Mouse (Mus musculus) activated CD4-positive, CD25-positive, alpha-beta regulatory T cell, adult 4 months (primary cell): ENCODE results near the gene Tbc1d9. TPM values are rescaled to one million over a fixed set of nuclear protein-coding genes. Genes with fewer than 3 reads are reported as not detected.

ENCODE experiments used
- ATAC-seq: one replicate; pipeline ENCODE4 v1.8.0; 2017
- polyA plus RNA-seq, 2 experiments: library from polyadenylated mRNA; unstranded; fragments of 100-300 nt; shearing (Covaris generic); gene quantifications; one replicate each; pipeline ENCODE4 v1.2.1; 2017

Tbc1d9 gene
- polyA plus RNA-seq, 2 experiments from 2014 or later: 0.23 TPM; not detected in 1

DNA sequence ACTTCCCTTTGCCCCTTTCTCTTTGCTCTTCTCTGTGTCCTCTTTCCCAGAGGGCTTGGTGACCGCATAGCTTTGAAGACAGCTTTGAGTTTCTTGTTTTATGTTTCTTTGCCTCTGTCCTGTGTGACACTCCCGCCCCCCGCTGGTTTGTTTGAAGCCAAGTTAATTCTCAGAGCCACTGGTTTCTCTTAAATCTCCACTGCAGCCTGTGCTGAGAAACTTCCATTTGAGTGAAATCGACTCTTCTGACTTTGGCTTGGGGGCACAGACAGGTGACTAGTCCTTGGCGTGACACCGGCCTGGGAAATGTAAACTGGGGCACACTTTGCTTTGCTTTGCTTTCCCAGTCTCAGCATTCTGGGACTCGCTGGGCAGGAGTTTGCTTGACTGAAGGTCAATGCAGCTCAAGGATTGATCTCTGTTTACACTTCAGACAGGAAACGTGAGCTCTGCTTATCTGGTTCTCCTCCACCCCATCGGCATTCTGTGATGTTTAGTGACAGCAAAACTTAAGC lies 13.1 kb downstream of the Tbc1d9 start:
- no peak for ATAC-seq

DNA sequence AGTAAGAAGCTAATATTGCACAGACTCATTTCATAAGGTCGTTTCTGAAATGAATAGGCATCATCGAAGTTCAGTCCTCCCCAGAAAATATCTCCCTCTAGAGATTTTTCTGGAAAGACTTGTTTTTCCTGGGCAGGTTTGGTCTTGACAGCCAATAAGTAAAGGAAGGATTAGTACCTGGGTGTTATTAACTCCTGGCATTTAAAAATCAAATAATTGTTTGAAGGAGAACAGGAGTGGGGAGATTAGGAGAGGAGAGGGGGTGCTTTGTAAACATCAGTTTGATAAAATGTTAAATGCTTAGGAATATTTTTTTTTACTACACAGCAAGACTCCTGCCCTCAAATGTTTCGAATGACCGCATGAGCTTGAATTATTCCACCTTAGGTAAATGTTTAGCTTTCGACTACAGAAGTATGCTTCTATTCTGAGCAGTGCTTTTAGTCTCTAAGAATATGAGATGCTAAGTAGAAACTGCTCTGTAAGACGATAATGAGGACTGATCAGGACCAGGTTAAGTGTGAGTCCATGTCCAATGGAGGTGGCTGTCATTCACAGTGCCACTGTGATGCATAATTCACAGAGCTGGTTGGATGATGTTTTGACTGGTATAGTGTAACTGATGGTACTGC lies 16.8 kb downstream of the Tbc1d9 start:
- no peak for ATAC-seq

DNA sequence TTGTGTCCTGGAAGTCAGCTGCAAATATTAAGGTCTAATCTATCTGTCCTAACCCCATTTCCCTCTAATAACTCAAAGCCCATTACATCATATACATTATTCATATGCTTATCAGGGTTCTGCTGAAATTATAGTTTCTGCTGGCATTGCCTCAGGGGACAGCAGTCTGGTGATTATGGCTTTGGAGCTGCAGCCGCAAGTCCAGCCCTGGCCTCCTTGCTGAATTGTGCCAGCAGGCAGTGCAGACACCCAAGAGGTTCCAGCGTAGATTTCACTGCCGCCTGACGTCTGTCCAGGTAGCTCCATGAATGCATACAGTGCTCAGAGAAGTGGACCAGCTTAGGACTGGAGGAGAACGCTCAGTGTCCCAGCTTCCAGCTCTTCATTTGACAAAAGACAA lies 17.6 kb downstream of the Tbc1d9 start:
- no peak for ATAC-seq

DNA sequence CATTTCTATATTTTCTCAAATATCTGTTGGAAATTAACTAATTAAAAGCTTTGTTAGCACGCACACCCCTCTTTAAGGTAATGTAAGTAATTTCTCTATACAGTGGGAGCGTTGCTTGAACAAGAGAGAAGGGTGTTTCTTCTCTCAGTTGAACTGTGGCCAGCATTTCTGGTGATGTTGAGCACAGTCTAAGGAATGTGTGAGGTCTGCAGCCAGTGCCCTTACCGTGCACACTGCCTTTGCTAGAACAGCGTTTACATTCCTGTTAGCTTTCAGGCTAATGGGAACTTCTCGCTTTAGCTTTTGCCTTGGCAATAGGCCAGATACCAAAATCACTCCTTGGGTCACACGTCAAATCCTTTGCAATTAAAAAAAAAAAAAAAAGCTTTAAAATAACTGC lies 21.2 kb downstream of the Tbc1d9 start:
- ATAC-seq: no peak

DNA sequence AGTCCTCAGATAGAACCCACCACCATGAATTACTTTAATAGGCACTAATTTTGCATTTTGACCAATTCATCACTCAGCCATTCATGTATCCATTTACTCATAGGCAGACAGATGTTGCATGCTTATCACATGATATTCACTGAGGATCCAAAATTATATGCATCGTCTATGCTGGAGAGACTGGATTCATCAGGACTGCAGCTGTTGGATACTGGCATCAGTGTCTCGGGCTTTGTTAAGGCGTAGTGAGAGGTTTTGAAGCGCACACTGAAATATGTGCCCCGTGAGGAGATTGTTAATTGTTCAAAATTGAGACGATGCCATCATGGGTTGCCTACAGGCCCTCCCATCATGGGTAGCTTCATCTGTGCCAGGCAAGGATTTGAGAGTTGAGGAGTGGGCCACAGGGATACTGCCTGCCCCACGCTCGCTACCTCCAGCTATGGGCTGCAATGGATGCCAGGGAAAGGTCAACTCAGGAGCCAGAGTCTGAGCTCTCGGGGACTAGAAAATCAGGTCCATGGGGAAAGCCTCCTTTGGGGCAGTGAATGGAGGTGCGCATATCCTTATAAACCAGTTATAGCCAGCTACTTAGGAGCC lies 22.3 kb downstream of the Tbc1d9 start:
- no peak for ATAC-seq

DNA sequence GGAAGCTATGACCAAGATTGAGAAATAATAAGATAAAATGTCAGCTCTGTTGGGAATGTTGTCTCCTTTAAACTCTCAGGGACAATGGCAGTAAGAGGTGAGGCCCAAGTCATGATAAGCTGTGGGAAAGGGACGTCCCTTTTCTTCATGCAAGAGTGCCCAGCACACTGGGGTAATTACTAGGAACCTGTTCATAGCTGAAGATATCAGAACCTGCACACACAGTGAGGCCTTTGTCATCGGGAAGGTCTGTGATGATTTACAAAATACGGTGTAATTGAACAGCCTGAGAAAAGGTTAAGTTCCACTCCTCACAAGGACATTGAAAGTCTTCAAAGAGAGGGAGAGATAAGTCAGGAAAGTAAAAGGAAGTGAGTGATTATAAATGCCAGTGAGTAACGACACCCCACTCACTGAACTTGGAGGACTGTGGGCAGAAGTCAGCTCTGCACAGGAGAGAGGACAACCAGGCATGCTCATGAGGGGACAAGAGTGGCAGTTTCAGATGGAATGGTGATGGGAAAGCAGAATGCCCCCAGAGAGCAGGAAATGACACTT lies 24.5 kb downstream of the Tbc1d9 start:
- no peak for ATAC-seq

DNA sequence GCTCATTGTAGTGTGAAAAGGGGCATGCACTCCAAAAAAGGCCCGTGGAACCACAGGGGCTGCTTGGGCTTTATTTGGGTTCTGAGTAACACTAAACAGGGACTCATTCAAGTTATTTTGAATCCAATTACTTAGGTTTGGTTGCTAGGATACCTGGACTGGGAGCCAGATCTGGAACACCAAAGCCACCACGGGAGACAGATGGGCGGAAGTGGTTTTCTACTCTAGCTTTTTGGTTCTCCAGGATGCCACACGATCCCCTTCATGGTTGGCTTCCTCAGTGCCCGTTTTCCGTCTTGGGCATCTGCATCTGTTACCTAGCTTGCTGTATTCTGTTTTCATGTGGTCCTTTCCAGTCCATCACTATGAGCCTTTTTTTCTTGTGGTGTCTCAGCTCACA lies 30.9 kb downstream of the Tbc1d9 start:
- ATAC-seq: no peak

DNA sequence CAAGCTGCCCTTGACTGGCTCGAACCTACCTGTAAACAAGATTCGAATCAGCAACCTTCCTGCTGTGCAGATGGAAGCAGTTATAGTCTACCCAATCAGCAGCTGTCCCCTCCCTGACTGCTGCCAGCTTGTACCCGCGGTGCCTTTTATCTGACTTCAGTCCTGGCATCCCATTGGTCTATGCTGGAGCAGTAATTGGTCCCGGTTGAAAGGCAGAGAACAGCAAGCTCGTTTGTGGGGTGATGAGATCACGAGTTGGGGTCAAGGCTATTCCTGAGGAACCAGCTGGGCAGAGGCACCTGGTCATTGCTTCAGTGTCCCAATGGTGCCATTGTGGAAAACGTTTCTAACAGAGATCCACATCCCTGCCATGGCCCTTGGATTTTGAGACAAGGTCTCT lies 34.6 kb downstream of the Tbc1d9 start:
- no peak for ATAC-seq

DNA sequence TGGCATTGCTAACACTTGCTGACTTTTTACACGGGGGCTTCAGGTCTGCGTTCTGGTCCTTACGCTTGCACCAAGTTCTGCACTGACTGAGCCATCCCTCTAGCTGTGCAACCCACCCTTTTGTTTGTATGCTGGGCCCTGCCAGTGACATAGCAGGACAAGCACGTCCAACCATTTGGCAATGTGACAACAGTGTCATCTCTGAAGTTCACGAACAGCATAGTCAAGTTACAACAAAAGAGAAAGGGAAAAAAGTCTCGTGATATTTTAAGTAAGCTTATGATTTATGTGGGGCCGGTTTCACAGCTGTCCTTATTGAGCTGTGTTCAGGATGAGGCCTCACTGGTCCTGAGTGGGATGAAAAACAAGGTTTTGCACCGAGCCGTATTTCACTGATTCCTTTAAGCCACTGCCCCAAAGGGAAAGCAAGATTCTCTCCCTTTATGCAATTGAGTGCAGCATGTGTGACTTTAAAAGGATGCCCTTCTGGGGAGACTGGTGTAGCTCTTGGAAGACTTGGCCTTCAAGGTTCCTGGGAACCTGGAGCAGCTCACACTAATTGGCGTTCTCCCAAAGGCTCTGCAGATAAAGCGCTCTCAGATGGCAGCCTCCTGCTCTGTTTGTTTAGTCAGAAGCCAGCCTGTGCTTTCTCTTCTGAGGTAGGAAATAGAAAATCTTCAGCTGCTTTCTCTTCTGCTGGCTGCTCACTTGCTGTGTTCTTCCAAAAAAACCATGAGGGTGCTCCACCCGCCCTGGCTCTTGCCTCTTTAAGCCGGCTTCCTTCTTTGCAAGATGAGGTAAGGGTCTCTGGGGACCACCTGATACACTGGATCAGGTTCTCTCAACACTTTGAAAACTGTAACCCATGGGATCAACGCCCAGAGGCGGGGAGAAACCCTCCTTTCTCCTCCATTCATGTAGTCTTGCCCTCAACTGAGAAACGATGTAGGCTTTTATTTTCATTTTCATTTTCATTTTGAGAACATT lies 35.3 kb downstream of the Tbc1d9 start:
- ATAC-seq: peak; percentile 42

DNA sequence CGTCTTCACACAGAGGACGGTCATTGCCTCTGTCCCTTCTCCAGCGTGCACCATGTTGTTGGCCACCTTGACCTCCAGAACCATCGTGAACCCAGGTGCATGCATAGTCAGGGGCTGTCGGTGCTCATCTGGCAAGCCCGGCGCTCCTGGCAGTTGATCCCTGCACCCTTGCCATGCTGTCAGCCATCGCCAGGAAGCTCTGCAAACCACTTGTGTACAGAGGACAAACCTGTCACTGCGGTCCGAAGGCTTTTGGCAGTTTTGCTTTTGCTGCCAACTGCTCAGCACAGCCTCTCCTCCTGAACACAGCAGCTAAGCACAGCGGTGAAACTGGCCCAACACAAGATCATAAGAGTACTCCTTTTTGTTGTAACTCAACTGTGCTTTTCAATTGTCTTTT lies 37.8 kb downstream of the Tbc1d9 start:
- no peak for ATAC-seq

DNA sequence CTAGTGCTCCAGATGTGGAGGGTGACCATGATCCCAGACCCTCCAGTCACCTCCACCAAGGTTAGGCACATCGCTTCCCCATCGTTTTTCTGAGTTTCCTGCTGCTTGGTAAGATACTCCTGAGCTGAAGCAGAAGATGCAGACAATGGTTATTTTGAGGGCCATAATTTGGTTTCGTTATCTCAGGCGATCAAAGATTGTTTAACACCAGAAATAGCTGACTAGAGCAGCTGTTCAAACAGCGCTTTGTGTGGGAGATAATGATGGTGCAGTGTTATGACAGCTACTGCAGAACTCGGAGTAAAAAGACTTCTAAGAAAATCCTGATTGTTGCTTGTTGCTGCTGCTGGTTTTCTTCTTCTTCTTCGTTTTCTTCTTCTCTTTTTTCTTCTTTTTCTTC lies 40.8 kb downstream of the Tbc1d9 start:
- peak; percentile 40 for ATAC-seq

DNA sequence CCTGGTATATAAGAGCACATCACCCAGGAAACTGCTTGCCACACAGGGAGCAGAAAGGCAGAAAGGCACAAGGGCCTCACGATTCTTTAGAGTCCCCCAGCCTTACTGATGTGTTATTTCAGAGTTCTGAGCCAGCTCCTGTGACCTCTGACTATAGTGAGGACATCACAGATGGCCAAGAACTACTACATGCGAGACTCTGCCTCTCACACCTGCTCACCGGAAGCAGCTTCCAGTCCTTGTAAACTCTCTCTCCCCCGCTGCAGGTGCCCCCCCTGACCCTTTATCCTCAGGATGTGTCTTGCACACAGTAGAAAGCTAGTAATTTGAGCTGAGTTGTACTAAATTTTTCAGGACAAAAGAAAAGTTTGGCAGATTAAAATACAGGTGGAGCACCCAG lies 44.4 kb downstream of the Tbc1d9 start:
- no peak for ATAC-seq

DNA sequence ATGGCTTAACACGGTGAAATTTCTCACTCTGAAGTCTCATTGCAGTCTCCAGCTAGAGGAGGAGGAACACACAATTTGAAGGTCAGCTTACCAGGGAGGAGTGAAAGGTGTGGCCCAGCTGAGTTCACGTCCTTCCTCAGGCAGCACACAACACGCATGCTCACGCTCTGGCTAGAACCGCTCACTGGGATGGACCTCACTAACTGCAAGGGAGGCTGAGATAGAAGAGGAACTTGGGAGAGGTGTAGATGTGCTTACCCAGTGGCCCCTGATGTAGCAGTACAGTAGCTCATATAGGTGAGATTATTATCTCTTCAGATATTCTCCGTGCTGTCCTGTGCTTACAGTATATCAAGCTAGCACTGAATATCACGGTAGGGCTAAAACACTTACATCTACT lies 45.5 kb downstream of the Tbc1d9 start:
- no peak for ATAC-seq

DNA sequence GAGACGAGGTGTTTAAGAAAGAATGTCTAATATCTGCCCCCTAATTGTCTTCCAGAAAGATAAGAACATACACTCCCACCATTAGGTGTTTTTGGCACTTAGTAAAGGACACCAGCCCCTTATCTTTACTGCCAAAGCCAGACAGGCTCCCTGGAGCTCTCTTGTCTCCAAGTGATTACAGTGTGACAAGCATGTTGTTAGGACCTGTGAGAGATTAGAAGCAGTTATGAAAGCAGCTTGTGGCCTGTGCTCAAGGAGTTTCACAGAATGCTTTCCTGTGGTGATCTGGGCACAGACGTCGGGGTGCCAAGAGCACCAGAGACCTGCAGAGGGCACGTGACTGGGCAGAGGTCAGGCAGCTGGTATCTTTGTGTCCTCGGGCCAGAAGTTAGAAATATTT lies 49.9 kb downstream of the Tbc1d9 start:
- no peak for ATAC-seq

DNA sequence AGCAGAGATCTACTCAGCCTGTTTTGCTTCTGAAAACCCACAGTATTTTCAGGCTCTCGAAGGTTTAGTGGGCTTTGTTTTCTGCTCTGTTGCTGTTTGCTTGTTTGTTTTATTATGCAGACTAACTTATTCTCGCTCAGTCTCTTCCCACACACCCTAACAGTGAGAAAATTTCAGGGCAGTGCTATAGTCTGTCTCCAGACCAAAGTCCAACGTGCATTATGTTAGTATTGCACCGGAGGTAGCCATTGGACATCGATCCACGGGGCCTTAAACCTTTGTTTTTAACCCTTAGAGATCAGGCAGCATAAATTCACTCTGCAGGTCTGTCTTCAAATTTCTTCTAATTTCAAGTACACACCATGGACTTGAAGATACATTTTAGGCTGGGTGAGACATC lies 51.4 kb downstream of the Tbc1d9 start:
- no peak for ATAC-seq

DNA sequence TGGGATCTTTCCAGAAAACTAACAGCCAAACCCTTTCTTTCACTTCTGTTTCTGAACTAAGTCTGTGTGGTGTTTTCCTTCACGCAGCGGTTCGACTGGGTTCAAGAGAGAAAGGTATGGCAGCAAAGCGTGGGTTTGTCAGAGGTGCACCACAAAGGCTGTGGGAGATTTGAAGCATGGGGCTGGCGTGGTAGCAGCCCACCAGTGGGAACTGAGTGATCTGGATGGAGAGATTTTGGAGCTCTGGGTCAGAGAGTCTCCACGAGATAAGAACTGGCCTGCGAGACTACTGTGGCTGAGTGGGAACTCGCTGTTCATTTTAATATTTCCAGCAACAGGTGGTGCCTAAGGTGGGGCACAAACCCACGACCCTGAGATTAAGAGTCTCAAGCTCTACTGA lies 52.0 kb downstream of the Tbc1d9 start:
- ATAC-seq: no peak

DNA sequence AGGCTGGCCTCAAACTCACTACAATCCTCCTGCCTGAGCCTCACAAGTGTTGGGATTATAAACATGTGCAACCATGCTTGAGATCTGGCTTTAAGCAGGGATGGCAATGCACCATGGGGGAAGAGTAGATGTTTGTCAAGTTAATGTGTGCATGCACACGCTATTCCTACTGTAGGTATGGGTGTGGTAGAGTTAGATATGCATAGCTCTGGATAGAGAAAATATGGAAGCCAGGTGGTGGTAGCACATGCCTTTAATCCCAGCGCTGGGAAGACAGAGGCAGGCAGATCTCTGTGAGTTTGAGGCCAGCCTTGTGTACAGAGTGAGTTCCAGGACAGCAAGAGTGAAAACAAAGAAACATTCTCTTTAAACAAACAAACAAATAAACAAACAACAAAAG lies 52.7 kb downstream of the Tbc1d9 start:
- ATAC-seq: no peak

DNA sequence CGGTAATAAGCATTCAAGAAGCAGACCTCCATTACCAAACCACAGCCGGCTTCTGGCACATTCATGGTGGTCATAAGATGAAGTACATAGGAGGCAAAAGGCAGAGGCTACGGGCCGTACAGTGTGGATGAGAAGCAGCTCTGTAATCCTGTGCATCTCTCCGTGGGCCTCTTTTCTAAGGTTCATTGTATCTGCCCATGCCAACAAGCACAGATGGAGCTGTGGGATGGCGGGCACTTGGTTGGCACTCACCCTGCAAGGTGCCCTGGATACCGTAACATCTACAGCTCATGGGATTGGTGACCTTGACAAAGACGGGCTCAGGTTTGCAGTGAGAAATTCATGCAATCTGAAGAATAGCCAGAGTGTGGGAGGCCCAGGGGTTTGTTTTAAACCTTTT lies 54.2 kb downstream of the Tbc1d9 start:
- ATAC-seq: no peak

DNA sequence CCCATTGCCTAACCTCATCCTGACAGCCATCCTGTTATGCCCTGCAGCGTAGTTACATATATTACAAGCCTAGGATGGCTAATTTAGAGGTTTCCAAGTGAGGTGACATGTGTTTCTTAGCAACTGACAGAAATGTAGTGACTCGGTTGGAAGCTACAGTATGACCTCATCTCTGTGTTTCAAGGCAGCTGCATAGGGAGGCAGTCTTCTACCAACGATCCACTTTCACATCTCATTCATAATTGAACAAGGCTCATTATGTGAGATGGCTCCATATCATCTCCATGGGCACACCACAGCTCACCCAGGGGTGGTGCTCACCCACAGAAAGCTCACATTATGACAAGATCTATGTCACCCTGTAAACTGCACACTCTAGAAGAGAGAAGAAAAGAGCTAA lies 55.6 kb downstream of the Tbc1d9 start:
- no peak for ATAC-seq

DNA sequence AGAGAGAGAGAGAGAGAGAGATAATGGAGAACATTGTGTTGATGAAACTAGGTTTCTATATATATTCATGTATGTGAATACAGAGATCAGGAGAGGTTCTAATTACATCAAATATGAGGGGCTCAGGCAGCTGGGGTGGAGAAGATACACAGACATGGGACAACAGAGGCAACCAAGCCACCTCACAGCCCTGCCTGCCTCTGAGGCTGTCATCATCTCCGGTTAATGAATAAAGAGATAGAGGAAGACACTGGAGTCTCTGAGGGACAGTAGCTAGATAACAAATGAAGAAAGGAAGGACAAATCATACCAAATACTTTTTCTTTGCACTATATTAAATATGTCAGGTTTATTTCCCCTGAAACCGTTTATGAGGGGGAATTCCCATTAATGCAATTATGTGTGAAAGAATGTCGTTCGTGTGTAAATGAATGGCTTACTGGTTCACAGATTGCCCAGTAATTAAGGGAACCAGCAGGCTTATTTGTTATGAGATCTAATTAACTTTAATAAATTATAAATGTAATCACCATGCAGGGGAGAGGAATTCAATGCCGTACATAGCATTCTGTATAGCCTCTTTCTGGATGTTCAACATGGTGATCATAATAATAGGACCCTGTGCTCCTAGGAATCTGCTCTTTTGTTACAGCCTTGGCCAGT lies 59.7 kb downstream of the Tbc1d9 start:
- ATAC-seq: no peak

DNA sequence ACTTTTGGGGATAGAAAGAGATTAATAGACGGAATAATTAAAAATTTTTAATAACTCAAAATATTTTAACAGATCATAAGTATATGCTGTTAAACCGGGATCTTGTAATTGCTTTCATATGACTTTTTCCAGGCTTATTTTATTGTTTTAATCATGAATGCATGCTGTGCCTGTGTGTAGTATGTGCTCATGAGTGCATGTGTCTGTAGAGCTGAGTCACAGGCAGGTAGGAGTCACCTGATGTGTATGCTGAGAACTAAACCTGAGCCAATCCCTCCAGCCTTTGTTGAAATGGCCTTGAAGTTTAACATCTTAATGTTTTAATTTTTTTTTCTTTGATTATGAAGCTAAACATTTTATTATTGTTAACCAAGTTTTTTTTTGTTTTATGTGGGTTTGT lies 60.4 kb downstream of the Tbc1d9 start:
- no peak for ATAC-seq

DNA sequence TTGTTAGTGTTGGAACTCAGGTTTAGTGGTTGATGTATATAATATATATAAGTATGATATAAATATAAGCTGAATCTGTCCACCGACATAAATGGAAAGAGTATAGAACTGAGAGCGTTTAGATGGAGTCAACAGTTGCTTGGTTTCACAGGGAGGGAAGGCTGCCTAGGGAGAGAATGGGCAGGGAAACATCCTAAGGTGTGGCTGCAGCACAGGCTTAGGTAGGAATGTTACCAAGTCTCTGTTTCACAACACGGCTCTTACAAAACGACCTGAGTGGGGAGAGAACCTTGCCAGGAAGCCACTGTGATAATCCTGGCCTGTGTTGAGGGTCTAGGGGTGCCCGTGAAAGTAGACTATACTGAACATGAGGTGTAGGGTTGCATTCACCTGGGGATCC lies 62.2 kb downstream of the Tbc1d9 start:
- ATAC-seq: no peak

DNA sequence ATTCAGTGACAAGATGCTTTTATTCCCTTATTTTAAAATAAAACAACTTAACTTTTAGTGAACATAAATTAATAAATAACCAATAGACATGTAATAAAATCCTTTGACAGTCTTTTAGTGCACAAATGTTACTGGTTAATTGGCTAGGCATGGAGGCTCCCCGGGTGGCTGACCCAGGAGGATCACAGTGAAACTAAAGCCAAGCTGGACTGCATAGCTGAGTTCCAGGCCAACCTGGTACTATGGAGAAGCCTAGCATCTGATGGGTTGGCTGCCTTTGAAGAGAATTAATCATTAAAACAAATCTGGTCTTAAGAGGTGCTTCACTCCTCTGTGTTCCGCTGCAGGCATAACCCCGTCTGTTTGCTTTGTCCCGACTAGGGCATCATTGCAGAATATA lies 67.9 kb downstream of the Tbc1d9 start:
- ATAC-seq: no peak
